Mouse (Mus musculus): Measurements from ENCODE around the gene Olfr1044. TPM values are rescaled to one million over a fixed set of nuclear protein-coding genes. Genes with fewer than 3 reads are reported as not detected.

Gene Olfr1044
- polyA plus RNA-seq, 1 experiment from 2014 or later, result not detected

Other genes with a start within 250 kb of the Olfr1044 start
- not detected in 2 replicates for gene Olfr1028, start 227.4 kb downstream of the Olfr1044 start, polyA plus RNA-seq (2016; fragmentation: Nextera tagmentation; extraction: Ambion mirVana)
- gene Olfr1029, start 203.9 kb downstream of the Olfr1044 start, polyA plus RNA-seq (2016; fragmentation: Nextera tagmentation; extraction: Ambion mirVana), result not detected in 2 replicates
- not detected in 2 replicates for gene Olfr1030, start 198.5 kb downstream of the Olfr1044 start, polyA plus RNA-seq (2016; fragmentation: Nextera tagmentation; extraction: Ambion mirVana)
- not detected in 2 replicates for gene Olfr1031, start 187.5 kb downstream of the Olfr1044 start, polyA plus RNA-seq (2016; fragmentation: Nextera tagmentation; extraction: Ambion mirVana)
- not detected in 2 replicates for gene Olfr1032, start 172.3 kb downstream of the Olfr1044 start, polyA plus RNA-seq (2016; fragmentation: Nextera tagmentation; extraction: Ambion mirVana)
- gene Olfr1033, start 157.2 kb downstream of the Olfr1044 start, polyA plus RNA-seq (2016; fragmentation: Nextera tagmentation; extraction: Ambion mirVana), result not detected in 2 replicates
- not detected in 2 replicates for gene Olfr1034, start 132.0 kb downstream of the Olfr1044 start, polyA plus RNA-seq (2016; fragmentation: Nextera tagmentation; extraction: Ambion mirVana)
- gene Olfr1036, start 103.8 kb downstream of the Olfr1044 start, polyA plus RNA-seq (2016; fragmentation: Nextera tagmentation; extraction: Ambion mirVana), result not detected in 2 replicates
- not detected in 2 replicates for gene Olfr1037, start 90.4 kb downstream of the Olfr1044 start, polyA plus RNA-seq (2016; fragmentation: Nextera tagmentation; extraction: Ambion mirVana)
- gene Olfr1039, start 41.9 kb downstream of the Olfr1044 start, polyA plus RNA-seq (2016; fragmentation: Nextera tagmentation; extraction: Ambion mirVana), result not detected in 2 replicates
- not detected in 2 replicates for gene Olfr1040, start 31.1 kb downstream of the Olfr1044 start, polyA plus RNA-seq (2016; fragmentation: Nextera tagmentation; extraction: Ambion mirVana)
- not detected in 2 replicates for gene Olfr1042, start 16.0 kb downstream of the Olfr1044 start, polyA plus RNA-seq (2016; fragmentation: Nextera tagmentation; extraction: Ambion mirVana)
- gene Olfr1043, start 10.3 kb downstream of the Olfr1044 start, polyA plus RNA-seq (2016; fragmentation: Nextera tagmentation; extraction: Ambion mirVana), result not detected in 2 replicates
- not detected in 2 replicates for gene Olfr52, start 7.9 kb upstream of the Olfr1044 start, polyA plus RNA-seq (2016; fragmentation: Nextera tagmentation; extraction: Ambion mirVana)
- not detected in 2 replicates for gene Olfr1045, start 25.2 kb upstream of the Olfr1044 start, polyA plus RNA-seq (2016; fragmentation: Nextera tagmentation; extraction: Ambion mirVana)
- not detected in 2 replicates for gene Olfr1046, start 41.5 kb upstream of the Olfr1044 start, polyA plus RNA-seq (2016; fragmentation: Nextera tagmentation; extraction: Ambion mirVana)
- not detected in 2 replicates for gene Olfr1047, start 53.6 kb upstream of the Olfr1044 start, polyA plus RNA-seq (2016; fragmentation: Nextera tagmentation; extraction: Ambion mirVana)
- gene Olfr1048, start 62.5 kb upstream of the Olfr1044 start, polyA plus RNA-seq (2016; fragmentation: Nextera tagmentation; extraction: Ambion mirVana), result not detected in 2 replicates
- not detected in 2 replicates for gene Olfr1049, start 80.5 kb upstream of the Olfr1044 start, polyA plus RNA-seq (2016; fragmentation: Nextera tagmentation; extraction: Ambion mirVana)
- not detected in 2 replicates for gene Olfr1051, start 101.3 kb upstream of the Olfr1044 start, polyA plus RNA-seq (2016; fragmentation: Nextera tagmentation; extraction: Ambion mirVana)
- gene Olfr1052, start 114.6 kb upstream of the Olfr1044 start, polyA plus RNA-seq (2016; fragmentation: Nextera tagmentation; extraction: Ambion mirVana), result not detected in 2 replicates
- not detected in 2 replicates for gene Olfr1053, start 137.5 kb upstream of the Olfr1044 start, polyA plus RNA-seq (2016; fragmentation: Nextera tagmentation; extraction: Ambion mirVana)
- gene Olfr1054, start 157.6 kb upstream of the Olfr1044 start, polyA plus RNA-seq (2016; fragmentation: Nextera tagmentation; extraction: Ambion mirVana), result not detected in 2 replicates
- gene Olfr1055, start 172.5 kb upstream of the Olfr1044 start, polyA plus RNA-seq (2016; fragmentation: Nextera tagmentation; extraction: Ambion mirVana), result not detected in 2 replicates
- not detected in 2 replicates for gene Olfr1056, start 184.6 kb upstream of the Olfr1044 start, polyA plus RNA-seq (2016; fragmentation: Nextera tagmentation; extraction: Ambion mirVana)
- not detected in 2 replicates for gene Olfr1057, start 200.6 kb upstream of the Olfr1044 start, polyA plus RNA-seq (2016; fragmentation: Nextera tagmentation; extraction: Ambion mirVana)
- gene Olfr1058, start 210.7 kb upstream of the Olfr1044 start, polyA plus RNA-seq (2016; fragmentation: Nextera tagmentation; extraction: Ambion mirVana), result not detected in 2 replicates
- gene Olfr1061, start 236.2 kb upstream of the Olfr1044 start, polyA plus RNA-seq (2016; fragmentation: Nextera tagmentation; extraction: Ambion mirVana), result not detected in 2 replicates
- not detected in 2 replicates for gene Olfr1062, start 248.9 kb upstream of the Olfr1044 start, polyA plus RNA-seq (2016; fragmentation: Nextera tagmentation; extraction: Ambion mirVana)

Data from neural tube, embryonic 12.5 days (tissue).